Mouse (Mus musculus) hindbrain, postnatal 0 days (tissue): ENCODE measurements around the gene Vav2. TPM values are rescaled to one million over a fixed set of nuclear protein-coding genes. Genes with fewer than 3 reads are reported as not detected.
A peak's percentile ranks its signal among the peaks of the same experiment; 100 is the strongest.

Source experiments
- ATAC-seq: fragments of 200-750 bp; cut with Nextera tagmentation; 2 replicates; pipeline ENCODE4 v1.8.0; 2017; ENCODE audit warnings: mild to moderate bottlenecking, moderate TSS enrichment, moderate library complexity
- DNase-seq: peaks from one replicate; pipeline ENCODE4 v3.0.0-alpha.2; 2015; ENCODE audit warnings: low spot score
- H3K27ac ChIP-seq: fragments of 300-500 bp; sonication (generic); 2 replicates; pipeline ENCODE4 v1.5.1; 2014; ENCODE audit warnings: mild to moderate bottlenecking
- H3K27me3 ChIP-seq: fragments of 300-500 bp; sonication (generic); 2 replicates; pipeline ENCODE4 v1.6.1; 2014; ENCODE audit warnings: low read length, mixed read lengths; ENCODE audit not compliant: insufficient read depth
- H3K36me3 ChIP-seq: fragments of 300-500 bp; sonication (generic); 2 replicates; pipeline ENCODE4 v1.6.1; 2014; ENCODE audit warnings: low read length, mixed read lengths; ENCODE audit not compliant: insufficient read depth
- H3K4me1 ChIP-seq: fragments of 300-500 bp; sonication (generic); 2 replicates; pipeline ENCODE4 v1.6.1; 2014; ENCODE audit warnings: antibody characterized with exemption, low read length, mixed read lengths; ENCODE audit not compliant: insufficient read depth
- H3K4me2 ChIP-seq: fragments of 300-500 bp; sonication (generic); 2 replicates; pipeline ENCODE4 v1.6.1; 2014; ENCODE audit warnings: low read depth, mild to moderate bottlenecking, low read length, moderate library complexity, mixed read lengths
- H3K4me3 ChIP-seq: fragments of 300-500 bp; sonication (generic); 2 replicates; pipeline ENCODE4 v1.5.1; 2014; ENCODE audit warnings: low read length
- H3K9ac ChIP-seq: fragments of 300-500 bp; sonication (generic); replicated peaks from 2 replicates; pipeline ENCODE4 v1.6.1; 2014; ENCODE audit warnings: mild to moderate bottlenecking, low read length, moderate library complexity, mixed read lengths
- H3K9me3 ChIP-seq: fragments of 300-500 bp; sonication (generic); 2 replicates; pipeline ENCODE4 v1.6.1; 2016; ENCODE audit warnings: low read length, mixed read lengths
- CTCF ChIP-seq: IDR thresholded peaks from 2 replicates; pipeline ENCODE4 v1.5.1; 2016; ENCODE audit warnings: antibody characterized with exemption, control low read depth, low read depth
- WGBS: fragments of 180-500 bp; shearing (Covaris S2); extraction: QIAGEN DNeasy Blood & Tissue Kit; methylation state at CpG from one replicate; pipeline ENCODE4 v1.1.7; 2014; 5-methylcytosine and 5-hydroxymethylcytosine counted together
- polyA plus RNA-seq: library from polyadenylated mRNA; unstranded; fragments of >200 nt; fragmentation: Nextera tagmentation; extraction: Ambion mirVana; gene quantifications from 2 replicates; pipeline ENCODE4 v1.2.1, GENCODE M21; 2015
- total RNA-seq: library from RNA; depleted of rRNA; stranded (reverse); fragments of >200 nt; gene quantifications from 2 replicates; pipeline ENCODE4 v1.2.3, GENCODE M21; 2014

Gene Vav2
- total and polyA plus RNA-seq, 2 experiments from 2014 or later = 8.2 to 44.9 TPM

DNA sequence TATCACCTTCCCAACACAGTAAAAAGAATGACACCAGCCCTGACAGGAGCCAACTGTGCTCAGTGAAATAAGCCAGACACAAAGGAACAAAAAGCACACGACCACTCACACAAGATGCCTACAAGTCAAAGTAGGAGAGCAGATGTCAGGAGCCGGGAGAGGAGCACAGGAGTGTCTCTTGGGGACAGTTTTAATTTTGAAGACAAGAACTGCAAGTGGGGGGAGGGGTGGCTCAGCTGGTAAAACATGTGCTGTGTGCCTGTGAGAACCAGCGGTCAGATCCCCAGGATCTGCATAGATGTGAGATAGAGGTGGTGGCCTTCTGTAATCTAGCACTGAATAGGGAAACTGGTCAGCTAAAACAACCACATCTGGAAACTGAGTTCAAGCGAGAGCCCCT lies 71.1 kb downstream of the Vav2 start:
- peaks cover 20% of the 10 kb centered on the region; the same call in 1 of the 2 replicates for H3K4me1 ChIP-seq
- no peak overlapping the region for H3K4me2 ChIP-seq
- H3K4me3 ChIP-seq = no peak overlapping the region
- H3K9ac ChIP-seq = no peak overlapping the region
- H3K9me3 ChIP-seq = no peaks in the 10 kb centered on the region
- ATAC-seq = no peak
- no peak for TF ChIP-seq CTCF
- 40% methylated on average over 4 of the region's 4 CpGs for WGBS
- no peaks in the 10 kb centered on the region for H3K36me3 ChIP-seq
- no peak overlapping the region for H3K27ac ChIP-seq
- no peaks in the 10 kb centered on the region for H3K27me3 ChIP-seq
- no peak for DNase-seq

DNA sequence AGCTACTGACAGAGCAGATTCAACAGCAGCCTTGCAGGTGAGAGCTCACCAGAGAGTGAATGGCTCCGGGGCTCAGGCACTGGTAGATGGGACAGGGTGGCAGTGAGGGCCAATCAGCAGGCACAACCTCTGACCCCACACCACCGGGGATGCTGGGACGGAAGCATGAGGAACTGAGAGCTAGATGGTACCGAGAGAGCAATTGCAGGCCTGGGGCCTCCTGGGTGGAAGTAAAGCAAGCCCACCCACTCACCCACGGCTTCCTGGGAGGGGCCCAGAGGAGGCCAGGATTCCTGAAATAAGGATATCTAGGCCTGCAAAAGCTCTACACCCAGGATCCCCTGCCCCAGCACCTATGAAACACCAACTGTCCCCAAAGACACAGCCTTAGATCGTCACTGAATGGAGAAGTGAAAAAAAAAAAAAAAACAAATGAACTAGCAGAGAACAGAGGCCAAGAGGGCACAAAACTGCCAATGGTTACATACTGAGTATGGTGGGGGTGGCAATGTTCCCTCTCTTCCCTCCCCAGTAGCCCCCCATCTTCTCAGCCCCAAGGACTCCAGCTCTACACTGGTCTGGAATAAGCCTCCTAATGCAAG lies 72.1 kb downstream of the Vav2 start:
- H3K4me1 ChIP-seq = peaks cover 20% of the 10 kb centered on the region; the same call in 1 of the 2 replicates
- no peaks in the 10 kb centered on the region for H3K9me3 ChIP-seq
- 70% methylated on average over 6 of the region's 6 CpGs for WGBS
- H3K36me3 ChIP-seq = no peaks in the 10 kb centered on the region
- no peak overlapping the region for H3K27ac ChIP-seq
- H3K4me2 ChIP-seq = no peak overlapping the region
- no peaks in the 10 kb centered on the region for H3K27me3 ChIP-seq
- no peak for DNase-seq
- H3K4me3 ChIP-seq = no peak overlapping the region
- no peak for TF ChIP-seq CTCF
- no peak overlapping the region for H3K9ac ChIP-seq
- no peak for ATAC-seq

DNA sequence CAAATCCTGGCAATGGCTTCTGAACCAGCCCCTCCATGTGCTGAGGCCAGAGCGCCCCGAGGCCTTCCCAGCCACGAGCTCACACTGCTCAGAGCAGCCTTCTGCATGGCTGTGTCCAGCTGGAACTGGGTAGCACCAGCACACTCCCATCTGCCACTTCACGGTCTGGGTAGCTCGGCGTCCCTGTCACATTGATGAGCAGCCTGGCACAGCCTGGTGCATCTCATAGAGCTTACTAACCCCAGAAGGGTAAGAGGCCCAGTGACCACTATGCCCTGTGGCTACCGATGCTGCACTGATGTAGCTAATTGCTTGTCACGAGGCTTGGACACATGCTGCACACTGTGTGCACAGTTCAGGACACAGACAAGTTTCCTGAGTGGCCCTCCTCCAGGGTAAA lies 74.1 kb downstream of the Vav2 start:
- WGBS = 43% methylated on average over 8 of the region's 8 CpGs
- Histone ChIP-seq H3K27ac (0 out of 2 replicates have a peak overlapping the region, but pooled peaks have one; percentile 11), H3K36me3 (no peaks in the 10 kb centered on the region), H3K4me2 (no peak overlapping the region), H3K9ac (no peak overlapping the region), H3K4me3 (no peak overlapping the region), H3K4me1 (peaks cover 13% of the 10 kb centered on the region; the same call in 1 of the 2 replicates), H3K9me3 (no peaks in the 10 kb centered on the region), H3K27me3 (no peaks in the 10 kb centered on the region)
- DNase-seq (peak; percentile 79), ATAC-seq (peak; percentile 90)
- TF ChIP-seq CTCF = no peak

DNA sequence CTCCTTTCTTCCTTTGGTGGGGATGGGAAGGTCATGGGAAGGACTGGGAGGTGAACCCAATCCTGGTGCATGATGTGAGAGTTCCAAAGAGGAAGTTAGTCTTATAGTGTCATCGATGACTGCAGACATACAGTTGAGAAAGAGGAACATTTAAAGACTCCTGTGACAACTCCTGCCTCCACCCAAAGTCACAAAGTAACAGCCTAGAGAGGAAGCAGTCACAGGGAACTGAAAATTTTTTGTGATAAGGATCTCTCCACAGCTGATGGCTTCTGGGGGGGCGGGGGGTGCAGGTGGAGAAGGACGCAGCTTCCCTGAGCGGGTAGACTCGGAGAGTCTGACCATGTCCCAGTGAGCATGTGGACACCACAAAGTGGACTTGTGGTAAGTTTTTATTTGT lies 76.5 kb downstream of the Vav2 start:
- TF ChIP-seq CTCF = no peak
- no peak for ATAC-seq
- Histone ChIP-seq H3K4me1 (peaks cover 8% of the 10 kb centered on the region; the same call in 1 of the 2 replicates), H3K27me3 (no peaks in the 10 kb centered on the region), H3K27ac (no peak overlapping the region), H3K4me3 (no peak overlapping the region), H3K4me2 (no peak overlapping the region), H3K9me3 (no peaks in the 10 kb centered on the region), H3K36me3 (no peaks in the 10 kb centered on the region), H3K9ac (no peak overlapping the region)
- WGBS = 96% methylated on average over 5 of the region's 5 CpGs
- DNase-seq = no peak

DNA sequence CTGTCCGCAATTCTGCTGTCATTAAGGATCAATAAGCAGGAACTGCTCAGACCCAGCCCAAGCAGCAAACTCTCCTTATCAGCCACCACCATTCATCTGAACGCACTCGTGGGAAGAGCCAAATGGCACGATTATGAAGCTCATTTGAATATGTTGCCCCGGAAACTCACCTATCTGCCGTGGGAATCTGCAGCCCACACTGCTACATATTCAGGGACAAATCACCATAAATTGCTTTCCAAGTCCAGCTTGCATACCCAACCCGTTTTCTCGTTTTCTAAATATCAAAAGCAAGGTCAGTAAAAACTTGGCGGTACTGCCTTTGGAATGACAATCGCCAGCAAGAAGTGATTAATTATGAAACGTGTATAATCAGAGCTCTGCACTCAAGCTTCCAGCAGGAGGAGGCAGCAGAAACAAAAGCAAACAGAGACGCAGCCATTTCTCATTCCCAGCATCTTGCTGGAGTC lies 82.8 kb downstream of the Vav2 start:
- peak; percentile 32; the same call in 1 of the 2 replicates for TF ChIP-seq CTCF
- DNase-seq = peak; percentile 58
- 14% methylated on average over 12 of the region's 12 CpGs for WGBS

DNA sequence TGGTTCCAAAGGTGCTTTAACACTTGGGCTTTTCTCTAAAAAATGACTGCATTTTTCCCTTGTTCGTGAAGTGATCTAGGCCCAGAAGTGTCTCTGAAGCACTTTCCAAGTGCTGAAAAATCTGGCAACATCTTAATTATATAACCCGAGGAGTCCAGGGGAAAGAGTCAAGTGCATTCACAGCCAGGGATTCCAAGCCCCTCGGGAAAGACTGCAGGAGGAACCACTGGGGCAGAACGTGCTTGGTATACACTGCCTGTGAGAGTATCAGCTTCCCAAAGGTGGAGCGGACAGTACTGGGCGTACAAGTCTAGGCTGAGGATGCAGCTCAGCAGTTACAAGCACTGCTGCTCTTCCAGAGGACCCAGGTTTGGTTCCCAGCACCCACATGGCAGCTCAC lies 86.2 kb downstream of the Vav2 start:
- TF ChIP-seq CTCF = no peak
- 68% methylated on average over 6 of the region's 6 CpGs for WGBS
- DNase-seq (no peak), ATAC-seq (no peak)
- no peak overlapping the region for H3K27ac ChIP-seq
- no peaks in the 10 kb centered on the region for H3K27me3 ChIP-seq
- no peak overlapping the region for H3K4me3 ChIP-seq
- peaks cover 8% of the 10 kb centered on the region for H3K4me1 ChIP-seq
- H3K9ac ChIP-seq = no peak overlapping the region
- no peaks in the 10 kb centered on the region for H3K9me3 ChIP-seq
- H3K36me3 ChIP-seq = no peaks in the 10 kb centered on the region
- no peak overlapping the region for H3K4me2 ChIP-seq

More for the DNA sequence above, 82.8 kb downstream of the Vav2 start:
- H3K4me2 ChIP-seq = peak overlapping the region; percentile 38
- no peak overlapping the region for H3K9ac ChIP-seq
- H3K4me1 ChIP-seq = peaks cover 4% of the 10 kb centered on the region
- H3K36me3 ChIP-seq = no peaks in the 10 kb centered on the region
- peak overlapping the region; percentile 58 for H3K27ac ChIP-seq
- H3K27me3 ChIP-seq = no peaks in the 10 kb centered on the region
- no peaks in the 10 kb centered on the region for H3K9me3 ChIP-seq
- peak; percentile 22; the same call in 1 of the 2 replicates for ATAC-seq
- H3K4me3 ChIP-seq = no peak overlapping the region

DNA sequence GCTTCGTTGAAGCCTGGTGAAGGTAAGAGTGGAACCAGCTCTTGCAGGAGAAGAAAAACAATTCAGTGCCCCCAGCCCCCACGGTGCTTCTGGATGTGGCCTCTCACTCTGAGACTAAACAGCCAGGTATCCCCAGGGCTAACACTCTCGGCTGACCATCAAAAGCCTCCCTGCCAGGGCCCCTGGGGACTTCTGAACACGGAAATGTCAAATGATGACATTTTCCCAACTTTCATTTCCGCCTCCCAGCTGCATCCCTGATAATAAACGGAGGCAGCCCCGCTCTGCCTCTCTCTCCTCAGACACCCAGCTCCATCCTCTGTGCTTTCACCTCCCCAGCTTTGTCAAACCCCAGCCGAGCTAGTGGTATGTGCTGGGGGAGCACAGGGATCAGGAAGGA lies 87.8 kb downstream of the Vav2 start:
- H3K9ac ChIP-seq = no peak overlapping the region
- no peak for DNase-seq
- no peaks in the 10 kb centered on the region for H3K27me3 ChIP-seq
- H3K4me3 ChIP-seq = no peak overlapping the region
- WGBS = 65% methylated on average over 8 of the region's 8 CpGs
- no peak for ATAC-seq
- H3K4me1 ChIP-seq = peaks cover 12% of the 10 kb centered on the region
- no peak overlapping the region for H3K4me2 ChIP-seq
- no peaks in the 10 kb centered on the region for H3K9me3 ChIP-seq
- no peak for TF ChIP-seq CTCF
- no peak overlapping the region for H3K27ac ChIP-seq
- H3K36me3 ChIP-seq = no peaks in the 10 kb centered on the region
